Mouse (Mus musculus) embryonic fibroblast, embryonic 13.5 days (primary cell): ENCODE data around the gene Nrxn1.

ENCODE experiments used
- CTCF ChIP-seq: IDR thresholded peaks from 2 replicates; pipeline ENCODE4 v1.5.1; 2011; ENCODE audit warnings: mild to moderate bottlenecking, control low read depth, low read length, moderate library complexity, borderline replicate concordance; ENCODE audit not compliant: insufficient read depth
- POLR2A ChIP-seq: IDR thresholded peaks from 2 replicates; pipeline ENCODE4 v1.6.1; 2011; ENCODE audit warnings: low read depth, mild to moderate bottlenecking, control low read depth, low read length, moderate library complexity

DNA sequence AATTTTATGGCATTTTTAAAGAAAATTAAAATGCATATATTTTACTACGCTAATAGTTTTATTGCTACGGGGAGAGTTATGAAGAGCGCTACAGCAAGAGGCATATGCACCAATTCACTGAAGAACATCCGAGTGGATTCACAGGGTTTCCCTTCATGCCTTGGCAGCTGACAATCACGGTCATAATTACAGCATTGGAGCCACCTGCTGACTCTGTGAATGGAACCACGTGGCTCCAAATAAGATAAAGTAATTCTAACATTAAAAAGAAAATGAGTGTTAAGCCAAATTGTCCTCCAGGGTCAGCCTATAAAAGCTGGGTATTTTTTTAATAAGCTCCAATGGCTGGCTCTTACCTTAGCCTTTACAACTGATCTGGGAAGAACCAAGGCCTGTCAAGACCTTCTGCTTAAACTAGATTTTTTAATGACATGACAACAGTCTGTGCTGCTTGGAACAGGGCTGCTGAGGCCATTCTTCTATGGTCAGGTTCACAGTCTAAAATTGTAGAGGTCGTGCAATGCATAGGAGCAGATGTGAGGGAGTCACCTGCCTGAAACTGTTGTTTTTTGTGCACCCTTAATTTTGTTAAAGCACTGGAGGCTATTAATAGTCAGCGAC, 548.1 kb downstream of the Nrxn1 start:
- TF ChIP-seq POLR2A (no peak), CTCF (no peak)
